Mouse (Mus musculus): ENCODE measurements around the gene 1810037I17Rik. TPM values are rescaled to one million over a fixed set of nuclear protein-coding genes. Genes with fewer than 3 reads are reported as not detected.
A peak's percentile ranks its signal among the peaks of the same experiment; 100 is the strongest.
"Not testable (repeated sequence)": the region's sequence is repeated elsewhere in the genome, so short reads cannot be mapped to it uniquely, and the experiment has no call there.

Gene 1810037I17Rik
- polyA plus RNA-seq, 1 experiment from 2014 or later: 138 TPM

DNA sequence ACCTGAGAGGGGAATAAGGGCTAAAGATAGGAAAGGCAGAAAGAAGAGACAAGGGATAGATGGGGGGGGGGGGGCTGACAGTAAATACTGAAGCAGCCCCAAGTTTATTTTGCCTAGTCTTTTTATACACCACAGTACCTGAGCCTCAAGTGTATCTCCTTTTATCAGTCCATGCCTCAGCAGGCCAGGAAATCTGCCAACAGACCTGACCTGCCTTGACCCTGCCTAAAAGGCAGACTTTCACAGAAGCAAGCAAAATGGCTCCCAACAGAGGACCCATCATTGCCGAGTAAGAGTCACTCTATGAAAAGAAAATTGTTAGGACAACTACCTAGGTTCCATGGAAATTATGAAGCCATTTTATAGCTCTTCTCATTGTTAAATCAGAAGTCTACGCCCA, 16.2 kb upstream of the 1810037I17Rik start:
- Histone ChIP-seq H3K4me1 (replicated peaks) (no peaks in the 10 kb centered on the region), H3K4me2 (no peak overlapping the region), H3K9ac (no peak overlapping the region), H3K9me3 (replicated peaks) (peaks cover 6% of the 10 kb centered on the region; the same call in 1 of the 2 replicates), H3K27me3 (replicated peaks) (no peaks in the 10 kb centered on the region), H3K27ac (ENCODE audit: poor library complexity, severe bottlenecking) (no peak overlapping the region), H3K36me3 (no peaks in the 10 kb centered on the region), H3K4me3 (no peak overlapping the region)
- ATAC-seq (ENCODE audit: insufficient number of reproducible peaks, low FRiP score): no peak
- 80% methylated on average over 2 of the region's 2 CpGs for WGBS

DNA sequence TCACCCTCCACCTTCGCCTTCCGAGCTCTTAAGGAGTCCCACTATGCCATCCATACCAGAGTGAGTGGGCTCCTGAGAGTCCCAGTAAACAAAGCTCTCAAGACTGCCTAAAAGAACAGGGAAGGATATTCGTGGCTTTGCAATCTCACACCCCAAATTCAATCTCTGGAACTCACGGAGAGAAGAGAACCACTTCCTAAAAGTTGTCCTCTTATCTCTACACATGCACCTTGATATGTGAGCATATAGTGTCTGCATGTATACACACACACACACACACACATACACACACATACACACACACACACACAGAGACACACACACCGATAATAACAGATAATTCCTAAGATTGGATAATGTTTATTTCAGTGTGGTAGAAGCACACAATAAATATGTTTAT, 8.5 kb upstream of the 1810037I17Rik start:
- Histone ChIP-seq H3K9me3 (replicated peaks) (no peaks in the 10 kb centered on the region), H3K36me3 (no peaks in the 10 kb centered on the region), H3K4me2 (no peak overlapping the region), H3K27me3 (replicated peaks) (no peaks in the 10 kb centered on the region), H3K27ac (ENCODE audit: poor library complexity, severe bottlenecking) (no peak overlapping the region), H3K4me3 (no peak overlapping the region), H3K9ac (no peak overlapping the region), H3K4me1 (replicated peaks) (peaks cover 4% of the 10 kb centered on the region)
- 73% methylated on average over 5 of the region's 5 CpGs for WGBS
- ATAC-seq (ENCODE audit: insufficient number of reproducible peaks, low FRiP score): no peak

DNA sequence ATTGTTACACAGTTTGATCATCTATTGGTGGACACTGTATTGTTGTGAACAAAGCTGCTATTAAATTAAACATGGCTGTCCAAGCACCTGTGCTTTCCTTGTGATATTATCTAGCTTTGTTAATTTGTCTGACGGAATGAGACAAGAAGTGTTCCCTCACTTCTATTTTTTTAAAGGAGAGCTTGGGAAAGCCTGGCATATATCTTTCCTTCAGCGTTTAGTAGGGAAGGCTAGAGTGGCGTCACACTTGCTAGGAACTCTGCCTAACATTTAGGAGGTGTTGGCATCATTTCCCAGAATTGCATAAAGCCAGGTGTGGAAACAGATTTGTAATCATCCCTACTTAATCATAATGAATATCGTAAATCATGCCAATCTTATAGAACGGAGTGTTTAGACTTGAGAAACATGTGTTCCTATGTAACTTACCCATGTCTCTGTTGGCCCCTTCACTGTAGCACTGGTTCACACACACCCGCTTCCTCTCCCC, 7.8 kb upstream of the 1810037I17Rik start:
- peaks cover 12% of the 10 kb centered on the region for H3K4me1 ChIP-seq (replicated peaks)
- H3K4me3 ChIP-seq: no peak overlapping the region
- H3K36me3 ChIP-seq: no peaks in the 10 kb centered on the region
- no peaks in the 10 kb centered on the region for H3K9me3 ChIP-seq (replicated peaks)
- ATAC-seq (ENCODE audit: insufficient number of reproducible peaks, low FRiP score): no peak
- 74% methylated on average over 6 of the region's 6 CpGs for WGBS
- H3K27me3 ChIP-seq (replicated peaks): no peaks in the 10 kb centered on the region
- H3K4me2 ChIP-seq: no peak overlapping the region
- H3K27ac ChIP-seq (ENCODE audit: poor library complexity, severe bottlenecking): no peak overlapping the region
- H3K9ac ChIP-seq: no peak overlapping the region

- WGBS: 58% methylated on average over 2 of the region's 2 CpGs
- no peak overlapping the region for H3K4me2 ChIP-seq
- no peak for ATAC-seq (ENCODE audit: insufficient number of reproducible peaks, low FRiP score)
These were observed 5.3 kb upstream of the 1810037I17Rik start for GRCm38 (mm10) chr3:122918672-122919071.

GRCm38 (mm10) chr3:122919260-122919659, 4.7 kb upstream of the 1810037I17Rik start, which contains the start of gene Gm10959:
TSS of gene Gm10959 (minus strand) at chr3:122919360.
- ATAC-seq (ENCODE audit: insufficient number of reproducible peaks, low FRiP score): no peak
- Histone ChIP-seq H3K4me3 (no peak within 1 kb of the TSS), H3K4me2 (no peak within 1 kb of the TSS), H3K27ac (ENCODE audit: poor library complexity, severe bottlenecking) (no peak within 1 kb of the TSS), H3K4me1 (replicated peaks) (peaks cover 21% of the 10 kb centered on the region), H3K36me3 (no peaks in the 10 kb centered on the region), H3K9ac (no peak within 1 kb of the TSS), H3K9me3 (replicated peaks) (no peaks in the 10 kb centered on the region), H3K27me3 (replicated peaks) (no peaks in the 10 kb centered on the region)
- 83% methylated on average over 8 of the region's 8 CpGs for WGBS

More at GRCm38 (mm10) chr3:122918672-122919071, 5.3 kb upstream of the 1810037I17Rik start:
- Histone ChIP-seq H3K4me3 (no peak overlapping the region), H3K9ac (no peak overlapping the region), H3K4me1 (replicated peaks) (peaks cover 21% of the 10 kb centered on the region), H3K27me3 (replicated peaks) (no peaks in the 10 kb centered on the region), H3K27ac (ENCODE audit: poor library complexity, severe bottlenecking) (no peak overlapping the region), H3K9me3 (replicated peaks) (no peaks in the 10 kb centered on the region), H3K36me3 (no peaks in the 10 kb centered on the region)

GRCm38 (mm10) chr3:122920572-122921435, 3.2 kb upstream of the 1810037I17Rik start:
- WGBS: 52% methylated on average over 8 of the region's 8 CpGs
- H3K4me1 ChIP-seq (replicated peaks): peaks cover 21% of the 10 kb centered on the region
- no peak overlapping the region for H3K27ac ChIP-seq (ENCODE audit: poor library complexity, severe bottlenecking)
- no peaks in the 10 kb centered on the region for H3K9me3 ChIP-seq (replicated peaks)
- no peaks in the 10 kb centered on the region for H3K27me3 ChIP-seq (replicated peaks)
- no peak overlapping the region for H3K4me2 ChIP-seq
- H3K9ac ChIP-seq: no peak overlapping the region
- no peak for ATAC-seq (ENCODE audit: insufficient number of reproducible peaks, low FRiP score)
- no peak overlapping the region for H3K4me3 ChIP-seq
- H3K36me3 ChIP-seq: no peaks in the 10 kb centered on the region

- H3K4me1 ChIP-seq (replicated peaks): peaks cover 27% of the 10 kb centered on the region
- ATAC-seq (ENCODE audit: insufficient number of reproducible peaks, low FRiP score): no peak
- peaks cover 5% of the 10 kb centered on the region; the same call in 1 of the 2 replicates for H3K36me3 ChIP-seq
- no peak overlapping the region for H3K4me3 ChIP-seq
- H3K4me2 ChIP-seq: no peak overlapping the region
- H3K9ac ChIP-seq: no peak overlapping the region
- no peaks in the 10 kb centered on the region for H3K9me3 ChIP-seq (replicated peaks)
- H3K27ac ChIP-seq (ENCODE audit: poor library complexity, severe bottlenecking): no peak overlapping the region
- H3K27me3 ChIP-seq (replicated peaks): no peaks in the 10 kb centered on the region
- WGBS: 79% methylated on average over 8 of the region's 8 CpGs
These were observed 2.1 kb upstream of the 1810037I17Rik start for GRCm38 (mm10) chr3:122921676-122922527.

DNA sequence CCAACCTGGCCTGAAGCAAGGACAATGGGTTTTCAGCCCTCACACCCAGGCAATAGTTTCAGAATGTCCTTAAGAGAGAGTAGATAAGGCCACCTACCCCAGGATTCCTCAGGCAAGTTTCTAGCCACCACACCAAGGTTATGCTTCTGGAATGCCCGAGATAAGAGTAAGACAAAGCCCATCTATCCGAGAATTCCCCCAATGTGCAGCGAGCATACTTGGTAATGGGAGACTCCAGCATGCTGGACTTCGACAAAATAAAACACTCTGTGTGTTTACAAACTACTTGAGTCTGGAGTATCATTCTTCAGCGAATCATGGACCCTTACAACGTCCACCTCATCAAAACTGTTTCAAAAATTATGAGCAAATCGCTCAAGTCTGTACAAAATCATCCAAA, 856 bp upstream of the 1810037I17Rik start:
- H3K4me1 ChIP-seq (replicated peaks): peaks cover 27% of the 10 kb centered on the region
- peak overlapping the region; percentile 78 for H3K4me2 ChIP-seq
- H3K27ac ChIP-seq (ENCODE audit: poor library complexity, severe bottlenecking): 0 out of 2 replicates have a peak overlapping the region, but pooled peaks have one; percentile 51
- H3K36me3 ChIP-seq: peaks cover 11% of the 10 kb centered on the region
- no peak for ATAC-seq (ENCODE audit: insufficient number of reproducible peaks, low FRiP score)
- no peak overlapping the region for H3K9ac ChIP-seq
- peak overlapping the region; percentile 74; the same call in 1 of the 2 replicates for H3K4me3 ChIP-seq
- no peaks in the 10 kb centered on the region for H3K27me3 ChIP-seq (replicated peaks)
- no peaks in the 10 kb centered on the region for H3K9me3 ChIP-seq (replicated peaks)
- 40% methylated on average over 7 of the region's 7 CpGs for WGBS

DNA sequence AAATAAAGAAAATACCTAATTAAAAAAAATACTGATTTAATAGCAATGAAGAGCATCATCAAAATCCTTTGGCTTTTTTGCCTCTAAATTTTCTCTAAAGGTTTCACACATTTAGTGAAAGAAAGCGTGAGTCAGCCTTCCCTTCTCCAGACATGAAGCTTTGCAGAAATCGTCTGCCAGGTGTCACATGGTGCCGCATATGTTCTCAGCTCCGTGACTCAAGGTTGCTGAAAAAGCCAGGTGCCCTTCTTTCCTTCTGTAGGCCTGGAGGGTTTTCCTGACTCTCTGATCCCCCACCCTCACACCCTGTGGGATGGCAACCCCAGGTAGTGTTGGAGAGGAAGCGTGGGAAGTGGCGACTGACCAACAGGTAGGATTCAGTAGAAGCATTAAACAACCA, 5.7 kb downstream of the 1810037I17Rik start:
- H3K9ac ChIP-seq: no peak overlapping the region
- peaks cover 32% of the 10 kb centered on the region for H3K36me3 ChIP-seq
- no peak overlapping the region for H3K27ac ChIP-seq (ENCODE audit: poor library complexity, severe bottlenecking)
- H3K4me3 ChIP-seq: no peak overlapping the region
- no peaks in the 10 kb centered on the region for H3K27me3 ChIP-seq (replicated peaks)
- peaks cover 9% of the 10 kb centered on the region for H3K4me1 ChIP-seq (replicated peaks)
- H3K4me2 ChIP-seq: no peak overlapping the region
- 82% methylated on average over 6 of the region's 6 CpGs for WGBS
- no peak for ATAC-seq (ENCODE audit: insufficient number of reproducible peaks, low FRiP score)
- H3K9me3 ChIP-seq (replicated peaks): no peaks in the 10 kb centered on the region

DNA sequence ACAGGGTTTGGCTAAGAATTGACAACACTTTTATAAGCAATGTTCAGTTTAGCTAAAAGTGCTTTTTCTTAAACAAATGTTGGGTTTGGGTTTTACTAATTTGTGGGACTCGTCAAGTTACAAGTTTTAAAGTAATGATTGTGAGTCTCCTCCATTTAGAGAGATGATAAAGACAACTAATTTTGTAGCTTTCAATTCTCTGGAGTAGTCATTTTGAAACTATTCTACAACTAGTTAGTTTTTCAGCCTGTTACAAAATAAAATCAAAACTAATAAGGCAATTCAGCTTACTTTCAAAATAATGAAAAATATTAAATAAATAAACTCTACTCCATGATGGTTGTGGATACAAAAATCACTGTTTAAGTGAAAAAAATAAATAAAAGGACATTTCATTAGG, 8.5 kb downstream of the 1810037I17Rik start:
- Histone ChIP-seq H3K4me2 (no peak overlapping the region), H3K4me1 (replicated peaks) (no peaks in the 10 kb centered on the region), H3K9me3 (replicated peaks) (no peaks in the 10 kb centered on the region), H3K9ac (no peak overlapping the region), H3K27ac (ENCODE audit: poor library complexity, severe bottlenecking) (no peak overlapping the region), H3K4me3 (no peak overlapping the region), H3K27me3 (replicated peaks) (no peaks in the 10 kb centered on the region), H3K36me3 (peaks cover 33% of the 10 kb centered on the region)
- no peak for ATAC-seq (ENCODE audit: insufficient number of reproducible peaks, low FRiP score)
- WGBS: 80% methylated on average over 1 of the region's 1 CpGs

DNA sequence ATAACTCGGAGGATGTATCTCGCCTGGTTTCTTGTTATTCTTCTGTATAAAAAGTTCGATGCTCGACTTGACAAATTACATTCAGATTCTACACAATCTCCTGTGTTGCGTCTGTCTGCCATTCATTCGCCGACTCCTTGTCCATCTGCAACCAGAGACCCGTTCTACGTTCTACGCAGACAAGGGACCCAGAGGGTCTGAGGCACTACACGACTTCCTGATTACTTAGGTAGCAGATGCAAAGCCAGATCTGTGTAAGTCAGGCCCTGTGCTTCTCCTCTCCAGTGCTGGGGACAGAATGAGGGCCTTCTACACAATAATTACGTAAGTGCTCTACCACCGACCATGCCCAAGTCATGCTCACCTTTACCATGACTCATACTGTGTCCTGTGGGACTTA, 13.2 kb downstream of the 1810037I17Rik start:
- WGBS: 79% methylated on average over 13 of the region's 13 CpGs
- not testable (repeated sequence) for ATAC-seq (ENCODE audit: insufficient number of reproducible peaks, low FRiP score)

More for the DNA sequence above, 13.2 kb downstream of the 1810037I17Rik start:
- not testable (repeated sequence) for H3K4me3 ChIP-seq; H3K27ac ChIP-seq (ENCODE audit: poor library complexity, severe bottlenecking); H3K27me3 ChIP-seq (replicated peaks); H3K9me3 ChIP-seq (replicated peaks); H3K9ac ChIP-seq; H3K4me2 ChIP-seq; H3K4me1 ChIP-seq (replicated peaks)
- peaks cover 21% of the 10 kb centered on the region for H3K36me3 ChIP-seq
